Mouse (Mus musculus): Measurements from ENCODE around the gene Ccl22.

Ccl22 gene

GRCm38 (mm10) chr8:94734735-94735350 lies 10.5 kb upstream of the Ccl22 start:
- DNase-seq (ENCODE audit: low spot score), result no peak

- no peak for DNase-seq (ENCODE audit: low spot score)
Observed at GRCm38 (mm10) chr8:94735426-94736094, 9.8 kb upstream of the Ccl22 start.

GRCm38 (mm10) chr8:94739829-94740228 lies 5.6 kb upstream of the Ccl22 start:
- DNase-seq (ENCODE audit: low spot score), result no peak

GRCm38 (mm10) chr8:94740591-94740990 lies 4.8 kb upstream of the Ccl22 start:
- DNase-seq (ENCODE audit: low spot score), result no peak

GRCm38 (mm10) chr8:94741726-94742125 lies 3.7 kb upstream of the Ccl22 start:
- DNase-seq (ENCODE audit: low spot score), result no peak

- DNase-seq (ENCODE audit: low spot score), result no peak
Observed at GRCm38 (mm10) chr8:94744484-94744883, 906 bp upstream of the Ccl22 start.

- no peak for DNase-seq (ENCODE audit: low spot score)
Observed at GRCm38 (mm10) chr8:94744972-94745371, 418 bp upstream of the Ccl22 start.

- no peak for DNase-seq (ENCODE audit: low spot score)
Observed at GRCm38 (mm10) chr8:94746832-94747231, 1.4 kb downstream of the Ccl22 start.

GRCm38 (mm10) chr8:94748363-94748762 lies 3.0 kb downstream of the Ccl22 start:
- no peak for DNase-seq (ENCODE audit: low spot score)

- no peak for DNase-seq (ENCODE audit: low spot score)
Observed at GRCm38 (mm10) chr8:94749942-94750341, 4.6 kb downstream of the Ccl22 start.

- no peak for DNase-seq (ENCODE audit: low spot score)
Observed at GRCm38 (mm10) chr8:94751023-94751849, 5.8 kb downstream of the Ccl22 start.

GRCm38 (mm10) chr8:94754006-94754405 lies 8.6 kb downstream of the Ccl22 start:
- DNase-seq (ENCODE audit: low spot score), result no peak

- no peak for DNase-seq (ENCODE audit: low spot score)
Observed at GRCm38 (mm10) chr8:94754486-94754885, 9.1 kb downstream of the Ccl22 start.

- DNase-seq (ENCODE audit: low spot score), result no peak
Observed at GRCm38 (mm10) chr8:94767035-94767434, 21.6 kb downstream of the Ccl22 start.

GRCm38 (mm10) chr8:94770945-94771344 lies 25.6 kb downstream of the Ccl22 start:
- no peak for DNase-seq (ENCODE audit: low spot score)

GRCm38 (mm10) chr8:94771941-94772670 lies 26.7 kb downstream of the Ccl22 start, which contains the start of gene Cx3cl1:
Gene Cx3cl1, plus strand, starts transcription at chr8:94772009.
- DNase-seq (ENCODE audit: low spot score), result peak; percentile 87

GRCm38 (mm10) chr8:94773048-94773447 lies 27.7 kb downstream of the Ccl22 start:
- no peak for DNase-seq (ENCODE audit: low spot score)

- peak; percentile 71 for DNase-seq (ENCODE audit: low spot score)
Observed at GRCm38 (mm10) chr8:94773700-94774171, 28.3 kb downstream of the Ccl22 start.

- DNase-seq (ENCODE audit: low spot score), result no peak
Observed at GRCm38 (mm10) chr8:94774601-94775000, 29.2 kb downstream of the Ccl22 start.

- no peak for DNase-seq (ENCODE audit: low spot score)
Observed at GRCm38 (mm10) chr8:94776346-94776745, 31.0 kb downstream of the Ccl22 start.

- DNase-seq (ENCODE audit: low spot score), result no peak
Observed at GRCm38 (mm10) chr8:94778036-94778435, 32.6 kb downstream of the Ccl22 start.

- DNase-seq (ENCODE audit: low spot score), result no peak
Observed at GRCm38 (mm10) chr8:94778473-94778872, 33.1 kb downstream of the Ccl22 start.

All from layer of hippocampus, adult 11-12 months (tissue).